Mouse (Mus musculus): Measurements from ENCODE around the gene Ccdc80.
A peak's percentile ranks its signal among the peaks of the same experiment; 100 is the strongest.

The Ccdc80 gene

GRCm38 (mm10) chr16:45117200-45117599 is 24.0 kb downstream of the Ccdc80 start:
- DNase-seq (ENCODE audit: low read depth, low spot score), result no peak

- no peak for DNase-seq (ENCODE audit: low read depth, low spot score)
These were observed 25.6 kb downstream of the Ccdc80 start for GRCm38 (mm10) chr16:45118760-45119159.

GRCm38 (mm10) chr16:45120844-45121425 is 27.7 kb downstream of the Ccdc80 start:
- DNase-seq (ENCODE audit: low read depth, low spot score), result peak; percentile 58

- DNase-seq (ENCODE audit: low read depth, low spot score), result peak; percentile 34
These were observed 29.4 kb downstream of the Ccdc80 start for GRCm38 (mm10) chr16:45122571-45122970.

GRCm38 (mm10) chr16:45124230-45125203 is 31.3 kb downstream of the Ccdc80 start:
- DNase-seq (ENCODE audit: low read depth, low spot score), result no peak

GRCm38 (mm10) chr16:45127936-45128710 is 34.9 kb downstream of the Ccdc80 start:
- DNase-seq (ENCODE audit: low read depth, low spot score), result peak; percentile 87

GRCm38 (mm10) chr16:45141711-45142110 is 48.5 kb downstream of the Ccdc80 start:
- peak; percentile 43 for DNase-seq (ENCODE audit: low read depth, low spot score)

- peak; percentile 12 for DNase-seq (ENCODE audit: low read depth, low spot score)
These were observed 49.4 kb downstream of the Ccdc80 start for GRCm38 (mm10) chr16:45142565-45142964.

- no peak for DNase-seq (ENCODE audit: low read depth, low spot score)
These were observed 51.9 kb downstream of the Ccdc80 start for GRCm38 (mm10) chr16:45145119-45145518.

- no peak for DNase-seq (ENCODE audit: low read depth, low spot score)
These were observed 55.4 kb downstream of the Ccdc80 start for GRCm38 (mm10) chr16:45148488-45149082.

GRCm38 (mm10) chr16:45154741-45155250 is 61.6 kb downstream of the Ccdc80 start:
- DNase-seq (ENCODE audit: low read depth, low spot score), result no peak

- DNase-seq (ENCODE audit: low read depth, low spot score), result peak; percentile 87
These were observed 64.9 kb downstream of the Ccdc80 start for GRCm38 (mm10) chr16:45158136-45158521.

GRCm38 (mm10) chr16:45158522-45159388 is 65.6 kb downstream of the Ccdc80 start, which contains the start of the genes Slc35a5 and Atg3:
Gene Slc35a5 (minus strand): TSS chr16:45158706.
Gene Atg3 (plus strand): TSS chr16:45158785.
- peak; percentile 98 for DNase-seq (ENCODE audit: low read depth, low spot score)

- no peak for DNase-seq (ENCODE audit: low read depth, low spot score)
These were observed 66.2 kb downstream of the Ccdc80 start for GRCm38 (mm10) chr16:45159389-45159716.
